ENCODE assay signal across 12 mouse cellular contexts in the genomic region with DNA sequence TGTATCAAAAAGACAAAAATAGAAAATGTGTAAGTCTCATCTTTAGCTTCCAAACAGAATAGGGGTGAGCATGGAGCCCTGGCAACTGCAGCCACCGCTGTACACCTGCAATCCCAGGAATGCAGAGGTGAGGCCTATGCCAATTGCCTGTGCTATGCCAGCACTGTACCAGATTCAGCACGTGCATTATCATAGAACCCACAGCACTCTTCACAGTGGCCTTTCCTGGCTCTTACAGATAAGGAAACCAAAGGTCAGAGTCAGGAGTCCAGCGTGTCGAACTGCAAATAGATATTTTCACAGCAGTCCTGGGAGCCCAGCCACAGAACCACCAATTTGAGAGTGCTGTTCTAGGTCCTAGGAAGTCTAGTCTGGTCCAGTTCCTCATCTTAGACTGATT.
"Had no signal": no experiment of that assay in that cellular context is flagged by ENCODE, and none has a peak within 500 bp of the region (broad histone marks: within the 10 kb centered on the region; RNA-seq: fewer than 3 reads in every experiment).

No protein-coding gene starts in this region.

- H3K27ac ChIP-seq: hindbrain, embryonic 12.5 days; kidney, embryonic 15.5 days; limb, embryonic 15.5 days; midbrain, embryonic 13.5 days had no signal

- H3K4me1 ChIP-seq: hindbrain, embryonic 12.5 days; kidney, embryonic 15.5 days had no signal

- H3K4me2 ChIP-seq: hindbrain, embryonic 12.5 days; kidney, embryonic 15.5 days; limb, embryonic 15.5 days; midbrain, embryonic 13.5 days had no signal

- H3K9me3 ChIP-seq: hindbrain, embryonic 12.5 days; kidney, embryonic 15.5 days; limb, embryonic 15.5 days; midbrain, embryonic 13.5 days had no signal

- H3K36me3 ChIP-seq: hindbrain, embryonic 12.5 days; kidney, embryonic 15.5 days; limb, embryonic 15.5 days; midbrain, embryonic 13.5 days had no signal

- H3K9ac ChIP-seq: hindbrain, embryonic 12.5 days; kidney, embryonic 15.5 days; limb, embryonic 15.5 days; midbrain, embryonic 13.5 days had no signal

- H3K27me3 ChIP-seq: hindbrain, embryonic 12.5 days; kidney, embryonic 15.5 days; limb, embryonic 15.5 days; midbrain, embryonic 13.5 days had no signal

- DNase-seq: kidney, adult 2 months; kidney, postnatal 25 days; lung, postnatal 36 days; spleen, adult 18-20 months; thymus, adult 18-20 months; thymus, postnatal 14 days had no signal

- H3K4me3 ChIP-seq: hindbrain, embryonic 12.5 days; kidney, embryonic 15.5 days; limb, embryonic 15.5 days; midbrain, embryonic 13.5 days had no signal

- ATAC-seq: hindbrain, embryonic 16.5 days; inflammation-experienced regulatory T-cells, adult 6 months; midbrain, embryonic 13.5 days had no signal
